Mouse (Mus musculus) ES-E14 (cell line): ENCODE results near the gene Iqcc.

Source experiments
- CHD2 ChIP-seq: IDR thresholded peaks from 2 replicates; pipeline ENCODE4 v1.6.1; 2014; ENCODE audit warnings: mild to moderate bottlenecking, low read depth, low read length, inconsistent platforms
- MAFK ChIP-seq: IDR thresholded peaks from 2 replicates; pipeline ENCODE4 v1.6.1; 2014; ENCODE audit warnings: mild to moderate bottlenecking, low read depth, low read length, inconsistent platforms; ENCODE audit not compliant: insufficient read depth
- ZC3H11A ChIP-seq: IDR thresholded peaks from 2 replicates; pipeline ENCODE4 v1.6.1; 2012; ENCODE audit warnings: low read depth, mild to moderate bottlenecking, inconsistent platforms, low read length, borderline replicate concordance

DNA sequence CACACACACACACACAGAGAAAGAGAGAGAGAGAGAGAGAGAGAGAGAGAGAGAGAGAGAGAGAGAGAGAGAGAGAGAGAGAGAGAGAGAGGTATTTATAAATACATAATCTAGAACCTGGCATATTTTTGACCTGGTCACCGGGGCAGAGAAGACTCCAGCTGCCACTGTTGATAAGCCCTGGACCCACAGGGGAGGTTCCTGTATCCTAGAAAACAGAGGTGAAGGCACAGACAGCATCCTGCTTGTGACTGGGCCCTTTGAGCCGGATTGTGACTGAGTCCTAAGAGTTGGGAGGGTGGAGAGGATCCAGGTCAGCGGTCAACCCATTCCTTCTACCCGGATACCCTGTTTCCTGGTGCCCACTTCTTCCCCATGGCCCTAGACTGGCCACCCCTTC, 30.0 kb downstream of the Iqcc start:
- no peak for TF ChIP-seq MAFK
- no peak for TF ChIP-seq CHD2
- no peak for TF ChIP-seq ZC3H11A
